Mouse (Mus musculus) heart, embryonic 11.5 days (tissue): ENCODE measurements around the gene Rbm7. TPM values are rescaled to one million over a fixed set of nuclear protein-coding genes. Genes with fewer than 3 reads are reported as not detected.

Experiments used
- microRNA-seq: library from miRNA; unstranded; fragments of <30 nt; microRNA quantifications from one replicate; pipeline ENCODE4, GENCODE M21; 2016; ENCODE audit warnings: borderline number of aligned reads
- polyA plus RNA-seq: library from polyadenylated mRNA; unstranded; fragments of >200 nt; fragmentation: Nextera tagmentation; extraction: Ambion mirVana; gene quantifications from 2 replicates; pipeline ENCODE4 v1.2.1, GENCODE M21; 2014

Rbm7 gene
- polyA plus RNA-seq, 1 experiment from 2014 or later, result 95.9 TPM

Small RNAs within 50 kb of the gene (microRNA-seq; reads per million reads assigned to microRNA genes)
- gene Gm23653, result not detected

Other genes starting within 250 kb of the Rbm7 start
- 1.8 and 4.6 TPM in 2 replicates for gene Nxpe2, start 141.8 kb downstream of the Rbm7 start, polyA plus RNA-seq
- 86.4 and 96.7 TPM in 2 replicates for gene Rexo2, start 14.7 kb downstream of the Rbm7 start, polyA plus RNA-seq
- 25.6 and 30.7 TPM in 2 replicates for gene Gm5617, start 143 bp upstream of the Rbm7 start, polyA plus RNA-seq
- 3.4 and 4.2 TPM in 2 replicates for gene Nnmt, start 109.9 kb upstream of the Rbm7 start, polyA plus RNA-seq